Mouse (Mus musculus): ENCODE data around the gene Aspscr1.

Gene Aspscr1

GRCm38 (mm10) chr11:120682683-120683082, 9.9 kb downstream of the Aspscr1 start:
- in situ Hi-C loops (cut with MboI, MseI) = no loop called here

- in situ Hi-C loops (cut with MboI, MseI) = no loop called here
Measured at GRCm38 (mm10) chr11:120683536-120683935, 10.8 kb downstream of the Aspscr1 start.

GRCm38 (mm10) chr11:120684086-120684485, 11.3 kb downstream of the Aspscr1 start:
- in situ Hi-C loops (cut with MboI, MseI) = no loop called here

GRCm38 (mm10) chr11:120684660-120685059, 11.9 kb downstream of the Aspscr1 start:
- in situ Hi-C loops (cut with MboI, MseI) = no loop called here

GRCm38 (mm10) chr11:120686650-120687272, 14.0 kb downstream of the Aspscr1 start:
- in situ Hi-C loops (cut with MboI, MseI) = no loop called here

- in situ Hi-C loops (cut with MboI, MseI) = no loop called here
Measured at GRCm38 (mm10) chr11:120689365-120689764, 16.6 kb downstream of the Aspscr1 start.

GRCm38 (mm10) chr11:120692471-120693011, 19.8 kb downstream of the Aspscr1 start:
- in situ Hi-C loops (cut with MboI, MseI) = loop anchor here (10.0 kb wide), 1 partner anchor 308 kb away; no protein-coding TSS in a partner anchor

- in situ Hi-C loops (cut with MboI, MseI) = loop anchor here (10.0 kb wide), 1 partner anchor 309 kb away; no protein-coding TSS in a partner anchor
Measured at GRCm38 (mm10) chr11:120693461-120693860, 20.7 kb downstream of the Aspscr1 start.

GRCm38 (mm10) chr11:120695184-120695583, 22.4 kb downstream of the Aspscr1 start:
- in situ Hi-C loops (cut with MboI, MseI) = loop anchor here (10.0 kb wide), 1 partner anchor 310 kb away; no protein-coding TSS in a partner anchor

- in situ Hi-C loops (cut with MboI, MseI) = loop anchor here (10.0 kb wide), 1 partner anchor 311 kb away; no protein-coding TSS in a partner anchor
Measured at GRCm38 (mm10) chr11:120695641-120696040, 22.9 kb downstream of the Aspscr1 start.

- in situ Hi-C loops (cut with MboI, MseI) = loop anchor here (10.0 kb wide), 1 partner anchor 312 kb away; no protein-coding TSS in a partner anchor
Measured at GRCm38 (mm10) chr11:120696568-120696967, 23.8 kb downstream of the Aspscr1 start.

GRCm38 (mm10) chr11:120697741-120698140, 25.0 kb downstream of the Aspscr1 start:
- in situ Hi-C loops (cut with MboI, MseI) = loop anchor here (10.0 kb wide), 1 partner anchor 313 kb away; no protein-coding TSS in a partner anchor

- in situ Hi-C loops (cut with MboI, MseI) = no loop called here
Measured at GRCm38 (mm10) chr11:120703696-120704454, 31.1 kb downstream of the Aspscr1 start.

- in situ Hi-C loops (cut with MboI, MseI) = no loop called here
Measured at GRCm38 (mm10) chr11:120704486-120705325, 31.9 kb downstream of the Aspscr1 start.

GRCm38 (mm10) chr11:120706120-120706519, 33.3 kb downstream of the Aspscr1 start:
- in situ Hi-C loops (cut with MboI, MseI) = no loop called here

- in situ Hi-C loops (cut with MboI, MseI) = no loop called here
Measured at GRCm38 (mm10) chr11:120707225-120707624, 34.5 kb downstream of the Aspscr1 start.

- in situ Hi-C loops (cut with MboI, MseI) = no loop called here
Measured at GRCm38 (mm10) chr11:120707969-120708368, 35.2 kb downstream of the Aspscr1 start.

GRCm38 (mm10) chr11:120709551-120709950, 36.8 kb downstream of the Aspscr1 start:
- in situ Hi-C loops (cut with MboI, MseI) = no loop called here

- in situ Hi-C loops (cut with MboI, MseI) = loop anchor here (10.0 kb wide), 1 partner anchor 86 kb away; the partner anchor contains the start of gene Sirt7
Measured at GRCm38 (mm10) chr11:120710672-120711071, 37.9 kb downstream of the Aspscr1 start.

GRCm38 (mm10) chr11:120711980-120712604, 39.3 kb downstream of the Aspscr1 start:
- in situ Hi-C loops (cut with MboI, MseI) = loop anchor here (10.0 kb wide), 1 partner anchor 87 kb away; the partner anchor contains the start of gene Sirt7

All from T-helper 2 cell (primary cell).